Mouse (Mus musculus) embryonic facial prominence, embryonic 15.5 days (tissue): ENCODE measurements around the gene Gm20708. TPM values are rescaled to one million over a fixed set of nuclear protein-coding genes. Genes with fewer than 3 reads are reported as not detected.

Source experiments
- ATAC-seq: fragments of 200-750 bp; cut with Nextera tagmentation; 2 replicates; pipeline ENCODE4 v1.8.0; 2017; ENCODE audit warnings: low read depth, moderate TSS enrichment; ENCODE audit not compliant: insufficient number of reproducible peaks, low FRiP score, low TSS enrichment
- H3K27ac ChIP-seq: fragments of 300-500 bp; sonication (generic); replicated peaks from 2 replicates; pipeline ENCODE4 v1.5.1; 2015; ENCODE audit warnings: mild to moderate bottlenecking, inconsistent platforms
- H3K27me3 ChIP-seq: fragments of 300-500 bp; sonication (generic); 2 replicates; pipeline ENCODE4 v1.6.1; 2015; ENCODE audit warnings: inconsistent platforms
- H3K36me3 ChIP-seq: fragments of 300-500 bp; sonication (generic); 2 replicates; pipeline ENCODE4 v1.6.1; 2015; ENCODE audit warnings: mild to moderate bottlenecking, inconsistent platforms
- H3K4me1 ChIP-seq: fragments of 300-500 bp; sonication (generic); 2 replicates; pipeline ENCODE4 v1.6.1; 2015; ENCODE audit warnings: inconsistent platforms
- H3K4me2 ChIP-seq: fragments of 300-500 bp; sonication (generic); replicated peaks from 2 replicates; pipeline ENCODE4 v1.6.1; 2015; ENCODE audit warnings: mild to moderate bottlenecking, inconsistent platforms
- H3K4me3 ChIP-seq: fragments of 300-500 bp; sonication (generic); replicated peaks from 2 replicates; pipeline ENCODE4 v1.5.1; 2015; ENCODE audit warnings: mild to moderate bottlenecking, inconsistent platforms
- H3K9ac ChIP-seq: fragments of 300-500 bp; sonication (generic); 2 replicates; pipeline ENCODE4 v1.6.1; 2015; ENCODE audit warnings: inconsistent platforms
- H3K9me3 ChIP-seq: fragments of 300-500 bp; sonication (generic); replicated peaks from 2 replicates; pipeline ENCODE4 v1.6.1; 2016; ENCODE audit warnings: inconsistent platforms
- WGBS: fragments of 180-500 bp; shearing (Covaris S2); methylation state at CpG from one replicate; pipeline ENCODE4 v1.1.7; 2015; 5-methylcytosine and 5-hydroxymethylcytosine counted together
- polyA plus RNA-seq: library from polyadenylated mRNA; unstranded; fragments of >200 nt; fragmentation: Nextera tagmentation; extraction: Ambion mirVana; gene quantifications from 2 replicates; pipeline ENCODE4 v1.2.1, GENCODE M21; 2015

The Gm20708 gene
- polyA plus RNA-seq, 1 experiment from 2014 or later: 0.76 TPM

DNA sequence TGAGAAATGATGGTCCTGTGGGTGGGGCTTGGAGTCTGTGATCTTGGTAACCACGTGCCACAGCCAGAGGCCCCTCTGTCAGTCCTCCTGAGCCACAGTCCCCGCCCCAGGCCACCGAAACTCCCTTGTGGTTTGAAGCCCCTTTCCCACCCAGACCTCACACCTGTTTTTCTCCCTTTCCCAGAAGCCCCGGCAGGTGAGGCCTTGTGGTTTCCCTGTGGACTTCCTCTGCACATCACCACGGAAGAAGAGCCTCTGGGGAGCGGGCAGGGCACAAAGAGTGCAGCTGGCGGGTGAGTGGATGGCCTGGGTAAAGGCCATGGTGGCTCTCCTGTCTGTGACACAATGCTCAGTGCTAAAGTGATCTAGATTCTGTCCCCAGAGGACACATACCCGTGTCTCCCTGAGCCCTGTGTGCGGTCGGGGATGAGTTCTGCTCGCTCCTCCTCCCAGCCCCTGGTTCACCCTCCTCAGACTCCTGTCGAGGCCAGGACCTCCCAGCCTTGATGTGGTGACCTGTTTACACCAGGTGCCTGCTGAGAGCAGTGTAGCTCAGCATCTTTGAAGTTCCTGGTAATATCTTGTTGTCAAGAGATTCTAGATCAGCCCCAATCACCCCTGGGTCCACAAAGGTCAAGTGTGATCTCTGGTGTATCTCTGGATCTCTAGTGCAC, 62.6 kb downstream of the Gm20708 start:
- Histone ChIP-seq H3K9me3 (no peaks in the 10 kb centered on the region), H3K4me2 (peak overlapping the region; percentile 88; the same call in 1 of the 2 replicates), H3K9ac (no peak overlapping the region), H3K27me3 (no peaks in the 10 kb centered on the region), H3K36me3 (no peaks in the 10 kb centered on the region), H3K4me3 (no peak overlapping the region), H3K27ac (no peak overlapping the region), H3K4me1 (peaks cover 27% of the 10 kb centered on the region)
- ATAC-seq: no peak
- 56% methylated on average over 12 of the region's 12 CpGs for WGBS

DNA sequence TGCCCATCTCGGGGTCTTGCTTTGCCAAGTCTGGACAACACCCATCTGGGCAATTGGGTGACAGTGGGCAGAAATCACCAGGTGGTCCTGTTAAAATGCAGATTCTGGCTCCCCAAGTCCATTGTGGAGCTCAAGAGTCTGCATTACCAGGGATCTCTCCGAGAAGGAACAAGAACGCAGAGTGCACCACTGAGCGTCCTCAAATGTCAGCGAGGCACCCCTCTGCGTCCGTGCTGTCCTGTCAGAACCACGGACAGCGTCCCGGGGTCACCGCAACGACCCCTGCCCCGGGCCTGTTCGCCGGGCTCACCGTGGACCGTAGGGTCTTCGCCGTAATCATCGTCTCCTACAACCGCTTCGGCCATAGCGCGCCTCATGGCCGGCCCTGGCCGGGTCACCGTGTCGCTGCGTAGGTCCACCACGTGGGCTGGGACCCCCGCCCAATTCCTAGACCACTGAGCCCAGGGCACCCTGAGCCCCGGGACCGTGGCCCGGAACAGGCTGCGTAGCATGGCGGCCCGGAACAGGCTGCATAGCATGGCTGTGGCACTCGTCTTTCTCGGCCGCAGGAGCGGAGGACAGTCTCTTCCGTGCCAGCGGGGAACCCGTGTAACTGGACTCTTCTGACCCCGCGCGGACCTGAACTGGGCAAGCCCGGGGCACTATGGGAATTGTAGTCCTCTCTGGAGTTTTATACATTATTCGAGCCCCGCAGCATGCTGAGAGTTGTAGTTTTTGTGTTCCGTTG, 63.6 kb downstream of the Gm20708 start, which contains the start of gene Tha1:
Gene Tha1, minus strand, starts transcription at position 621 of the 748 bp plus-strand sequence.
- Histone ChIP-seq H3K27ac (0 out of 2 replicates have a peak within 1 kb of the TSS, but pooled peaks have one; percentile 41), H3K4me3 (peak within 1 kb of the TSS; percentile 76), H3K4me1 (peaks cover 30% of the 10 kb centered on the region), H3K36me3 (no peaks in the 10 kb centered on the region), H3K27me3 (no peaks in the 10 kb centered on the region), H3K9ac (peak within 1 kb of the TSS; percentile 43), H3K4me2 (peak within 1 kb of the TSS; percentile 88), H3K9me3 (no peaks in the 10 kb centered on the region)
- peak; percentile 66; the same call in 1 of the 2 replicates for ATAC-seq
- 2% methylated on average over 51 of the region's 51 CpGs for WGBS

DNA sequence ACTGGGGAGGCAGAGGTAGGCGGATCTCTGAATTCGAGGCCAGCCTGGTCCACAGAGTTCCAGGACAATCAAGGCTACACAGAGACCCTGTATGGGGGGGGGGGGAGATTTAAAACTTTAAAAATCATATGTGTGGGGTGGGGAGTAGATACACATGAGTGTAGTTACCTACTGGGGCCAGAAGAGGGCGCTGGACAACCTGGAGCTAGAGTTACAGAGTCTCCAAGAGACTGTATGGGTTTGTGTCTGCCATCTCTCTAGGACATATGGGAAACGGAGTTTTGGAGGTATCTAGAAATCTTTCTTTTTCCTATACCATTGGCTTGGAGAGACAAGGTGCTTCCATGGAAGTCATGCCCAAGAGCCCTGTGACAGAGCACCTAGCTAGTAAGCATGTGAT, 65.0 kb downstream of the Gm20708 start:
- no peak for ATAC-seq
- Histone ChIP-seq H3K4me2 (no peak overlapping the region), H3K4me3 (no peak overlapping the region), H3K9ac (no peak overlapping the region), H3K4me1 (peaks cover 44% of the 10 kb centered on the region), H3K36me3 (no peaks in the 10 kb centered on the region), H3K27me3 (no peaks in the 10 kb centered on the region), H3K27ac (no peak overlapping the region), H3K9me3 (no peaks in the 10 kb centered on the region)
- 53% methylated on average over 4 of the region's 4 CpGs for WGBS

DNA sequence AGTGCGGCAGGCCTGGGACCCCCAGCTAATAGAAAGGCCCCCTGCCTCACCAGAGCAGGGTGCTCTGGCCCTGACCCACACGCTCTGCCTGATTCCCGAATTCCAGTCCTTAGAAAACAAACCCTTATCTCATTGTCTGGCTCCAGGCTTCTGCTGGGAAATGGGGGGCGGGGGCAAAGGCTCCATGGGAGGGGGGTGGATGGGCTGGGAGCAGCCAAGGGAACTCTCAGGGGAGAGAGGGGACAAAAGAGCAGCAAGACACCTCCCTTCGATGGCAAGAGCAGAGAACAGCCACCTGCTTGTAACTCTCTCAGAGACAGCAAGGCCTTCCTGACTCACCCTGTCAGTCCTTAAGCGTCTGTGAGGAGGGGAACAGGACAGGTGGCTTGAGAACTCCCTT, 66.2 kb downstream of the Gm20708 start:
- no peaks in the 10 kb centered on the region for H3K27me3 ChIP-seq
- no peak for ATAC-seq
- no peak overlapping the region for H3K9ac ChIP-seq

DNA sequence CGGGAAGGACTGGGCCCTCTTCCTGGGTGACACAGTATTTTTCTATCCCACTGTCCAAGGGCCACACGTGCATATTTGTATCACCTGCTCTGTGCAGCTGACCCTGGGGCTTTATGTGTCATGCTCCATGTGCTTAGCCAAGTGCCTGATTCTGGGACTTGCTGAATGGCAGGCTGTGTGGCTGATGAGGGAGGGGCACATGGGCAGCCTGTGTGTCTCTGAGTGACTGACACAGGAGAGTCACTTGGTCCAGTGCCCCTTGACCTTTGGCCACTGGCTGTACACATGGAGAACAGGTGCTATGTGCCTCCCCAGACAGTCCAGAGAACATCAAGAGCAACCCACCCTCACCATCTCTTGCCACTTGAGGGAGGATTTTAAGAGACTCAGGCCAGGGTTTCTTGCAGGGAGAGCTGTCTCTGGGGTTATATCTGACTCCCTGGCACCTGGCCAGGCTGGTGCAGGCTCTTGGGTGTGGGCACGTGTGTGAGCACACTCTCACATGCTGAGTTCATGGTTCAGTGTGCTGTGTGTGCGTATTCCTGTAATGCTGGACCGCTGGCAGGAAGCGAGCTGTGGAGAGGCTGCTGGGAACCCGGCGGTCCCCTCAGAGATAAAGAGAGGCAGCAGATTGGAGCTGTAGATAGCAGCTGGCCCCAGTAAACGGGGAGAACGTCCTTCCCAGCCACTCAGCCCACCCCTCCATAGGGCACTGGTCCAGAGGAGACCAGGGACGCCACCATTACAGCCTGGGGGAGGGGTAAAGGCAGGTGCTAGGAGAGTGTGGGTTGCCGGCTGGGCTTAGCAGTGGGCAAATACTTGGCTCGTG, 68.7 kb downstream of the Gm20708 start:
- no peaks in the 10 kb centered on the region for H3K27me3 ChIP-seq
- H3K4me3 ChIP-seq: no peak overlapping the region
- H3K9ac ChIP-seq: no peak overlapping the region
- no peaks in the 10 kb centered on the region for H3K36me3 ChIP-seq
- peak overlapping the region; percentile 66 for H3K27ac ChIP-seq
- peak overlapping the region; percentile 27; the same call in 1 of the 2 replicates for H3K4me2 ChIP-seq
- ATAC-seq: no peak
- H3K4me1 ChIP-seq: peaks cover 44% of the 10 kb centered on the region
- 21% methylated on average over 13 of the region's 13 CpGs for WGBS
- H3K9me3 ChIP-seq: no peaks in the 10 kb centered on the region

More for the DNA sequence above, 66.2 kb downstream of the Gm20708 start:
- 39% methylated on average over 6 of the region's 6 CpGs for WGBS
- no peaks in the 10 kb centered on the region for H3K9me3 ChIP-seq
- no peaks in the 10 kb centered on the region for H3K36me3 ChIP-seq
- no peak overlapping the region for H3K4me3 ChIP-seq
- no peak overlapping the region for H3K4me2 ChIP-seq
- no peak overlapping the region for H3K27ac ChIP-seq
- peaks cover 43% of the 10 kb centered on the region for H3K4me1 ChIP-seq

DNA sequence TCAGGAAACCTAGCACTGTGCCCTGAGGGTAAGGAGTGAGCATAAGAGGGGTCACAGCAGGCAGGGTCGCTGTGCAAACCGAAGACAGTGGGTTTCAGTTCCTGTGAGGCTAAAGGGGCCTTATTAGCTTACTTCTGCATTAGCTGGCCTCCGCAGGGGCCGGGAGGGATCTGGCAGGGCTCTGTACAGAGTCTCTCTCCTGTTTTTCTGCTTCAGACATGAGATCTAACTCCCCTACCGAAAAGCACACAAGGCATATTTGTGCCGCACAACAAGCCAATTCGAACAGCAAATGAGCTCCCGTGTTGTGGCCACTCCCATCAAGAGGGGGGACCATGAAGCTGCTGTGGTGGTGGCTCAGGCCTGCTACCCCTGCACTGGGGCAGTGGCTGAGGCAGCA, 69.4 kb downstream of the Gm20708 start:
- no peaks in the 10 kb centered on the region for H3K27me3 ChIP-seq
- H3K36me3 ChIP-seq: no peaks in the 10 kb centered on the region
- H3K9ac ChIP-seq: no peak overlapping the region
- peak overlapping the region; percentile 27; the same call in 1 of the 2 replicates for H3K4me2 ChIP-seq
- peaks cover 42% of the 10 kb centered on the region for H3K4me1 ChIP-seq
- WGBS: 9% methylated on average over 8 of the region's 8 CpGs
- H3K9me3 ChIP-seq: no peaks in the 10 kb centered on the region
- ATAC-seq: no peak
- peak overlapping the region; percentile 66 for H3K27ac ChIP-seq
- H3K4me3 ChIP-seq: no peak overlapping the region

DNA sequence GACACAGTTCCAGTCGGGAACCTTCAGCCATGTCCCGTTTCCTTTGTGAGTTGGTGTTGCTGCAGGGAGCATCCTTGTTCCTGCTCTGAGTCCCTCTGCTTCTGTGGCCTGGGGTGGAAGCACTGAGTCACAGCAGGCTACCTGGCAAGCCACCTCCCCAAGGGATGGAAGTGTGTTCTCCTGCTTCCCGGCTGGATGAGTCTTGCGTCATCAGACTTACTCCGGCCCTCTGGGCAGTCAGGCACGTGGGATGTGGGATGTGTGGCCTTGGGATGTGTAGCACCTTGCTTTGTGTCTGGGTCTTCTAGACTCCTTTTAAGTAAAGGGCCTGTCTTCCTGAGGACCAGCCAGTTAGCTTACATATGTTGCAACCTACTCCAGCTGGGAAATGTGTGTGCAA, 70.2 kb downstream of the Gm20708 start:
- H3K9ac ChIP-seq: no peak overlapping the region
- no peaks in the 10 kb centered on the region for H3K9me3 ChIP-seq
- no peaks in the 10 kb centered on the region for H3K36me3 ChIP-seq
- no peak overlapping the region for H3K4me3 ChIP-seq
- WGBS: 69% methylated on average over 6 of the region's 6 CpGs
- H3K27ac ChIP-seq: no peak overlapping the region
- no peak overlapping the region for H3K4me2 ChIP-seq
- H3K27me3 ChIP-seq: no peaks in the 10 kb centered on the region
- no peak for ATAC-seq
- peaks cover 45% of the 10 kb centered on the region for H3K4me1 ChIP-seq

DNA sequence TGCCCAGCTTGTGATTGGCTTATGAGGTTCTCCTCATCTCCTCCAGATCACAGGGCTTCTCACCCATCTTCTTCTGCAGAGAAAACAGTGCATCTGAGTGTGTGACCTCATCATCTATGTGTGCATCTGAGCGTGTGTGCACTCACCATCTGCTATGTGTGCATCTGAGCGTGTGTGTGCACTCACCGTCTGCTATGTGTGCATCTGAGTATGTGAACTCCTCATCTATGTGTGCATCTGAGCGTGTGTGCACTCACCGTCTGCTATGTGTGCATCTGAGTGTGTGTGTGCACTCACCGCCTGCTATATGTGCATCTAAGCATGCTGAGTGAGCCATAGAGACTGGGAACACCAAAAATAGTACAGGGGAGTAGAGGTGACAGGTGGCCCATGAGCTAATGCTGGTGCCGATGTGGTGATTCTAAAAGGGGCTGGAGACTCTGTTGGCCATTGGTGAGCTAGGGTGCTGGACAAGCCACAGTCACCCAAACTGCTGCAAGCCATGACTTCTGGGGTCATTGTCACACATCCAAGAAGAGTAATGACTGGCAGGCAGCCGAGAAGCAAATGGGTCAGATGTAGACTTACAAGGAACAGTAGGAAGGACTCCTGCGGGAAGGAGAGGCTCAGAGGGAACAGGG, 71.0 kb downstream of the Gm20708 start:
- ATAC-seq: no peak
- Histone ChIP-seq H3K4me1 (peaks cover 45% of the 10 kb centered on the region), H3K27me3 (no peaks in the 10 kb centered on the region), H3K9ac (no peak overlapping the region), H3K4me3 (no peak overlapping the region), H3K36me3 (no peaks in the 10 kb centered on the region), H3K27ac (no peak overlapping the region), H3K4me2 (no peak overlapping the region), H3K9me3 (no peaks in the 10 kb centered on the region)
- 87% methylated on average over 9 of the region's 9 CpGs for WGBS

DNA sequence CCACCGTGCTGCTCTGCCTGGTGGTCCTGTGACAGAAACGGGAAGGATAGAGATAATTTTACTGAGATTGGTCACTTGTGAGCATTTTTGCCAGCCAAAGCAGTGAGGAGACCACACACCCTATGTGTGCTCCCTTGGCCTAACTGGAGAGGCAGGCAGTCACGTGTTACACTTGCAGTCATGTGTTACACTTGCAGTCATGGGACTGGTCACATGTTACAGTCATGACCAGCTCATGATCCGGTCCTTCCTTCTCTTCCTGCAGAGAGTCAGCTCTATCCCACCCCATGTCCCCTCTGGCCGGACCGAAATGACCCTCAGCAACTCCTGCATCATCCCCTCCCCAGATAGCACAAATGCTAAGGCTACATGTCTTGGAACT, 71.5 kb downstream of the Gm20708 start:
- Histone ChIP-seq H3K9me3 (no peaks in the 10 kb centered on the region), H3K4me2 (no peak overlapping the region), H3K4me1 (peaks cover 45% of the 10 kb centered on the region), H3K36me3 (no peaks in the 10 kb centered on the region), H3K27ac (no peak overlapping the region), H3K9ac (no peak overlapping the region), H3K27me3 (no peaks in the 10 kb centered on the region), H3K4me3 (no peak overlapping the region)
- no peak for ATAC-seq
- WGBS: 81% methylated on average over 6 of the region's 6 CpGs

DNA sequence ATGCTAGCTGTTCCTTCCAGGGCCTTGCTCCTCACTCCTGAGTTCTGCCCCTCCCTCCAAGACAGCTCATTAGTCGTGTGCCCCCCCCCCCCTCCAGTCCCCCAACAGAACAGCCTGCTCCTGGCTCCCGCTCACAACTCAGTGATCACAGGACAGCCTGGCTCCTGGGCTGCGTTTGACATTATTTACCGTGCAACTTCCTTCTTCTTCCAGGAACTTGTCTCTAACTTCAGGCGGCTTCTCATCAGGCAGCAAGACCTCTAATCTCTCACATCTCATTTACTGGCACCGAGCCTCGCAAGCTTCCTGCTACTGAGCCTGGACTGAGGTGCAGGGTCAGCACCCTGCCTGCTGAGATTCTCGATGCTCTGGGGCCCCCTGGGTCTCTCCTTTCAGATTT, 72.3 kb downstream of the Gm20708 start:
- Histone ChIP-seq H3K4me1 (peaks cover 45% of the 10 kb centered on the region), H3K27ac (peak overlapping the region; percentile 44), H3K9me3 (no peaks in the 10 kb centered on the region), H3K4me2 (no peak overlapping the region), H3K4me3 (no peak overlapping the region), H3K36me3 (no peaks in the 10 kb centered on the region), H3K27me3 (0 out of 2 replicates have a peak, but pooled peaks cover 3% of the 10 kb centered on the region), H3K9ac (no peak overlapping the region)
- ATAC-seq: no peak
- WGBS: 11% methylated on average over 8 of the region's 8 CpGs
